Mouse (Mus musculus): ENCODE measurements around the gene Olfr539. TPM values are rescaled to one million over a fixed set of nuclear protein-coding genes. Genes with fewer than 3 reads are reported as not detected.
"Not testable (repeated sequence)": the region's sequence is repeated elsewhere in the genome, so short reads cannot be mapped to it uniquely, and the experiment has no call there.

Olfr539 gene
- total RNA-seq (2012; rRNA removed), result not detected in 2 replicates
- polyA plus RNA-seq (2012; ENCODE audit: insufficient read depth in 1 of 2, insufficient read length in 2 of 2, low read depth in 1 of 2, low replicate concordance in 2 of 2, missing spikeins in 1 of 2), result not detected

GRCm38 (mm10) chr7:140659630-140660029, at the start of gene Olfr539:
Gene Olfr539 (plus strand): TSS chr7:140659930.
- Histone ChIP-seq H3K4me1 (ENCODE audit: control insufficient read depth in 1 of 2, insufficient read depth in 2 of 2, low read length in 2 of 2) (no peaks in the 10 kb centered on the region), H3K79me2 (ENCODE audit: control insufficient read depth, insufficient read depth, low read length, poor library complexity) (no peaks in the 10 kb centered on the region), H3K4me3 (ENCODE audit: control insufficient read depth in 1 of 2, insufficient read depth in 1 of 2, low read depth in 2 of 2, low read length in 2 of 2) (no peak within 1 kb of the TSS), H3K36me3 (ENCODE audit: control insufficient read depth in 1 of 2, insufficient read depth in 2 of 2, low read length in 2 of 2) (no peaks in the 10 kb centered on the region), H3K9ac (ENCODE audit: control insufficient read depth, low read depth, low read length, poor library complexity, severe bottlenecking) (no peak within 1 kb of the TSS), H3K9me3 (replicated peaks; ENCODE audit: insufficient read depth, low read length) (no peaks in the 10 kb centered on the region), H3K27ac (ENCODE audit: control insufficient read depth, low read depth, low read length) (no peak within 1 kb of the TSS), H3K27me3 (ENCODE audit: control insufficient read depth in 1 of 2, insufficient read depth in 2 of 2, low read length in 2 of 2) (no peaks in the 10 kb centered on the region)
- no peak for TF ChIP-seq ZC3H11A (IDR thresholded peaks at IDR 0.05; ENCODE audit: low read depth, low read length)
- TF ChIP-seq GATA1 (IDR thresholded peaks at IDR 0.05; ENCODE audit: low read depth, low read length), result no peak
- no peak for TF ChIP-seq GABPA (IDR thresholded peaks at IDR 0.05; ENCODE audit: low read depth, low read length)
- no peak for TF ChIP-seq BHLHE40 (IDR thresholded peaks at IDR 0.05; ENCODE audit: borderline replicate concordance, low read depth, low read length)
- TF ChIP-seq KAT2A (conservative IDR thresholded peaks at IDR 0.05; ENCODE audit: low read depth, low read length), result no peak
- no peak for TF ChIP-seq ETS1 (IDR thresholded peaks at IDR 0.05; ENCODE audit: low read depth, low read length)
- no peak for TF ChIP-seq TAL1 (IDR thresholded peaks at IDR 0.05; ENCODE audit: low read length)
- TF ChIP-seq ZMIZ1 (IDR thresholded peaks at IDR 0.05; ENCODE audit: low read depth, low read length), result no peak
- no peak for TF ChIP-seq TBP (IDR thresholded peaks at IDR 0.05; ENCODE audit: low read depth, low read length)
- TF ChIP-seq CHD2 (IDR thresholded peaks at IDR 0.05; ENCODE audit: low read length), result no peak
- no peak for TF ChIP-seq SIN3A (IDR thresholded peaks at IDR 0.05; ENCODE audit: low read length)
- no peak for TF ChIP-seq ELF1 (IDR thresholded peaks at IDR 0.05; ENCODE audit: low read depth, low read length)
- no peak for TF ChIP-seq POLR2AphosphoS2 (IDR thresholded peaks at IDR 0.05; ENCODE audit: low read length)
- no peak for TF ChIP-seq MAX (IDR thresholded peaks at IDR 0.05; ENCODE audit: low read length)
- TF ChIP-seq CHD1 (IDR thresholded peaks at IDR 0.05; ENCODE audit: low read depth, low read length), result no peak
- TF ChIP-seq SMC3 (IDR thresholded peaks at IDR 0.05; ENCODE audit: low read depth, low read length), result no peak
- TF ChIP-seq CTCF (IDR thresholded peaks at IDR 0.05 in 2 of 3, conservative IDR thresholded peaks at IDR 0.05 in 1 of 3; ENCODE audit: control insufficient read depth in 1 of 3, insufficient read depth in 1 of 3, low read depth in 2 of 3, low read length in 3 of 3, poor library complexity in 1 of 3, severe bottlenecking in 1 of 3), result no peak
- no peak for DNase-seq (ENCODE audit: low read depth, low spot score)

- not testable (repeated sequence) for H3K27ac ChIP-seq (ENCODE audit: control insufficient read depth, low read depth, low read length); DNase-seq (ENCODE audit: low read depth, low spot score); H3K9me3 ChIP-seq (replicated peaks; ENCODE audit: insufficient read depth, low read length); H3K36me3 ChIP-seq (ENCODE audit: control insufficient read depth in 1 of 2, insufficient read depth in 2 of 2, low read length in 2 of 2); H3K79me2 ChIP-seq (ENCODE audit: control insufficient read depth, insufficient read depth, low read length, poor library complexity); H3K4me1 ChIP-seq (ENCODE audit: control insufficient read depth in 1 of 2, insufficient read depth in 2 of 2, low read length in 2 of 2); H3K4me3 ChIP-seq (ENCODE audit: control insufficient read depth in 1 of 2, insufficient read depth in 1 of 2, low read depth in 2 of 2, low read length in 2 of 2); H3K9ac ChIP-seq (ENCODE audit: control insufficient read depth, low read depth, low read length, poor library complexity, severe bottlenecking); H3K27me3 ChIP-seq (ENCODE audit: control insufficient read depth in 1 of 2, insufficient read depth in 2 of 2, low read length in 2 of 2)
These were observed 31.1 kb upstream of the Olfr539 start, which contains the start of gene Olfr61 for GRCm38 (mm10) chr7:140628670-140629069. Gene Olfr61 (plus strand): TSS chr7:140628970.

Data from MEL (cell line).